Mouse (Mus musculus) hindbrain, embryonic 16.5 days (tissue): Measurements from ENCODE around the gene Pnp. TPM values are rescaled to one million over a fixed set of nuclear protein-coding genes. Genes with fewer than 3 reads are reported as not detected.
"Not testable (repeated sequence)": the region's sequence is repeated elsewhere in the genome, so short reads cannot be mapped to it uniquely, and the experiment has no call there.

Experiments
- ATAC-seq: fragments of 200-750 bp; cut with Nextera tagmentation; 2 replicates; pipeline ENCODE4 v1.8.0; 2017; ENCODE audit warnings: moderate TSS enrichment, moderate library complexity
- H3K27ac ChIP-seq: fragments of 300-500 bp; sonication (generic); 2 replicates; pipeline ENCODE4 v1.5.1; 2014; ENCODE audit warnings: low read depth, mild to moderate bottlenecking, control low read depth, low read length, moderate library complexity
- H3K27me3 ChIP-seq: fragments of 300-500 bp; sonication (generic); replicated peaks from 2 replicates; pipeline ENCODE4 v1.6.1; 2014; ENCODE audit warnings: low read length; ENCODE audit not compliant: control insufficient read depth, insufficient read depth
- H3K36me3 ChIP-seq: fragments of 300-500 bp; sonication (generic); 2 replicates; pipeline ENCODE4 v1.6.1; 2014; ENCODE audit warnings: mild to moderate bottlenecking, low read length, moderate library complexity, mixed read lengths; ENCODE audit not compliant: control insufficient read depth, insufficient read depth
- H3K4me1 ChIP-seq: fragments of 300-500 bp; sonication (generic); 2 replicates; pipeline ENCODE4 v1.6.1; 2014; ENCODE audit warnings: low read depth, low read length; ENCODE audit not compliant: control insufficient read depth, insufficient read depth
- H3K4me2 ChIP-seq: fragments of 300-500 bp; sonication (generic); 2 replicates; pipeline ENCODE4 v1.6.1; 2014; ENCODE audit warnings: mild to moderate bottlenecking, low read length, control low read depth, moderate library complexity
- H3K4me3 ChIP-seq: fragments of 300-500 bp; sonication (generic); 2 replicates; pipeline ENCODE4 v1.5.1; 2014; ENCODE audit warnings: mild to moderate bottlenecking, low read length, control low read depth, moderate library complexity
- H3K9ac ChIP-seq: fragments of 300-500 bp; sonication (generic); 2 replicates; pipeline ENCODE4 v1.6.1; 2014; ENCODE audit warnings: low read depth, mild to moderate bottlenecking, control low read depth, low read length, moderate library complexity
- H3K9me3 ChIP-seq: fragments of 300-500 bp; sonication (generic); 2 replicates; pipeline ENCODE4 v1.6.1; 2014; ENCODE audit warnings: mild to moderate bottlenecking, low read length, moderate library complexity; ENCODE audit not compliant: control insufficient read depth
- WGBS: fragments of 180-500 bp; shearing (Covaris S2); extraction: QIAGEN DNeasy Blood & Tissue Kit; methylation state at CpG from one replicate; pipeline ENCODE4 v1.1.7; 2014; 5-methylcytosine and 5-hydroxymethylcytosine counted together
- polyA plus RNA-seq: library from polyadenylated mRNA; unstranded; fragments of >200 nt; fragmentation: Nextera tagmentation; extraction: Ambion mirVana; gene quantifications from 2 replicates; pipeline ENCODE4 v1.2.1, GENCODE M21; 2015

The Pnp gene
- polyA plus RNA-seq, 1 experiment from 2014 or later = 24.0 TPM

DNA sequence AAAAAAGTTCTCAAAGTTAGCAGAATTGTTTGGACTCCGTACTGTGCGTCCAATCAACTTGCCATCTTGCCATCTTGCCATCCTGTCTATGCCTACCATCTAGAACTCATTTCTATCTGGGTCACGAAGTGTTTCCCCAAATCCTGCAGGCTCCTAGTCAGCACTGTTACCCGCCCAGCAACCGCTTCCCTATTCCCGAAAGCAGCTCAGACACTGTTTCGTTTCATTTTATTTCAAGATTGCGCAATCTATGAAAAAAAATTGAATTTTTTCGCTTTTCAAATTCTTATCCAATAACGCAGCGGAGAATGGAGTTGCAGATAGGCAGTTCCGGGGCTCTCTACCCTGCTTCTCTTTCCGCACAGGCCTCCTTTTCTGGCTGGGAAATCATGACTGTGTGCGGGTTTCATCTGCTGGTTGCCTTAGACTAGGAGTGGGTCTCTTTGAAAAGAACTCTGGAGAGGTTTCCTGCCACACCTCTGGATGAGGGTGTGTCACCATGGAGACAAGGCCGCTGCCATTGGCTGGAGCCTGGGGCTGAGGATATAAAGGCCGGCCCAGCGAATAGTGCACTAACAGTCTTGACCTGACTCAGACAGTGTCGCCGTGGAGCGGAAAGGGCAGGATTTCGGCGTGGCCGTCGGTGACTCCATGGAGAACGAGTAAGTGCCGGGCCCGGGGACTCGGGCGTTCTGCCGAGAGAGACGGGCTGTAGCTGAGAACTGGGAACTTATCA, 13.2 kb downstream of the Pnp start, which contains the start of gene Gm49342:
Gm49342 (plus strand) TSS at position 586 of the 736 bp plus-strand sequence.
- 16% methylated on average over 31 of the region's 31 CpGs for WGBS

DNA sequence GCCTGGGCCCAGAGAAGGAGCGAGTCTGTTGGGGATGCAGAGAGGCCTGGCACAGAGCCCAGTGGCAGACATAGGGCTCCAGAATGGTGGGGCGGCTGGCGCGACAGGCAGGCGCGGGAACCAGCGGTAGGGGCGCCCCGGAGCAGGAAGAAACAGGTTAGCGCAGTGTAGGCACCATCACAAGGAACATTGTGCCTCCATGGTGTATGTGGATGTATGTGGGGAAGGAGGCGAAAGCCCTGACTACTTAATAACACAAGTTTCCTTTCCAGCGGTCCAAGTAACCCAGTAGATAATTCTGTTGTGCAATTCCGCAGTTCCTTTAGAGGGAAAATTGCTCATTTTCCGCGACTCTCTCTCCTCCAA, 13.8 kb downstream of the Pnp start:
- H3K9ac ChIP-seq = peak overlapping the region; percentile 61
- H3K27ac ChIP-seq = peak overlapping the region; percentile 79
- peak; percentile 97 for ATAC-seq

More for the DNA sequence above, 13.2 kb downstream of the Pnp start, which contains the start of gene Gm49342:
- peak; percentile 99 for ATAC-seq
- Histone ChIP-seq H3K27me3 (no peaks in the 10 kb centered on the region), H3K4me2 (peak within 1 kb of the TSS; percentile 59), H3K4me1 (no peaks in the 10 kb centered on the region), H3K4me3 (peak within 1 kb of the TSS; percentile 48), H3K36me3 (no peaks in the 10 kb centered on the region), H3K27ac (peak within 1 kb of the TSS; percentile 79), H3K9ac (peak within 1 kb of the TSS; percentile 61), H3K9me3 (no peaks in the 10 kb centered on the region)

DNA sequence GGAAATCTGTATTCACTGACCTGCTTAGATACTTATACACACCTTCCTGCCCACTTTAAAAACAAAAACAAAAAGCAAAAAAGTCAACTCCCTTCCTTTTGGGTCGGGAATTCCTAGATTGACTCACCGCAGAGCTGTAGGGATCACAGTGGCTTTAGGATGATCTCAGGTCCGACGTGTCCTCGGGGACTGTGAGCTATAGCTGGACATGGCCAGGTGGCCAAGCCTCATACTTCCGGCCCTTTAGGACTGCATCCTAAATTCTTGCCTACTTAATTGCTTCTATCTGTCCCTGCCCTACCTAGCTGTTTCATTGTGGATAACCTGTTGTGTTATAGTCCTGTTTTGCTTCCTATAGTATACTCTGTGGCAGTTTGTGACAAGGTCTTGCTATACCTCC, 14.2 kb downstream of the Pnp start:
- not testable (repeated sequence) for H3K9me3 ChIP-seq, H3K36me3 ChIP-seq, H3K27me3 ChIP-seq, H3K4me1 ChIP-seq, ATAC-seq
- H3K4me3 ChIP-seq = peak overlapping the region; percentile 48
- 13% methylated on average over 6 of the region's 6 CpGs for WGBS
- peak overlapping the region; percentile 59 for H3K4me2 ChIP-seq
- H3K9ac ChIP-seq = peak overlapping the region; percentile 61
- peak overlapping the region; percentile 79 for H3K27ac ChIP-seq

More for the DNA sequence above, 13.8 kb downstream of the Pnp start:
- Histone ChIP-seq H3K4me2 (peak overlapping the region; percentile 59), H3K4me3 (peak overlapping the region; percentile 48)
- not testable (repeated sequence) for H3K9me3 ChIP-seq, H3K27me3 ChIP-seq, H3K36me3 ChIP-seq, H3K4me1 ChIP-seq
- WGBS = 0% methylated on average over 15 of the region's 15 CpGs

DNA sequence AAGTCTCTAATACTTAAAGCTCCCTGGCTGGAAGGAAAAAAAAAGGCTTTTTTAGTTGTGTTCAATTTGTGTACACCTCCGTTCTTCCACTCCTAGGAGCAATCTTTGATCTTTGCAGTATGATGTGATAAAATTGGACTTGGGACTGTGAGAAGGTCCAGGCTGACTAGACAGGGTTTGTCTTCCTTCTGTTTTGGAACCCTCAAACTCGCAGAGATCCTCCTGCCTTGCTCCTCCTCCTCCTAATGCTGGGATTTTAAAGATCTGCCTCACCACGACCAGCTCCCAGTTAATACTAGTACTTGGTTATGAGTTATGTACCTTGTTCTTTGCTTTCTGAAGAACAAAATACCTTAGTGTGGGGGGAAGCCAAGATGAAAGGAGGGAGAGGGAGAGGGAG, 14.6 kb downstream of the Pnp start:
- H3K27ac ChIP-seq, H3K27me3 ChIP-seq, ATAC-seq, H3K36me3 ChIP-seq, H3K4me1 ChIP-seq, H3K9me3 ChIP-seq: not testable (repeated sequence)
- Histone ChIP-seq H3K4me3 (peak overlapping the region; percentile 48), H3K9ac (peak overlapping the region; percentile 61), H3K4me2 (peak overlapping the region; percentile 59)
- 26% methylated on average over 3 of the region's 3 CpGs for WGBS

DNA sequence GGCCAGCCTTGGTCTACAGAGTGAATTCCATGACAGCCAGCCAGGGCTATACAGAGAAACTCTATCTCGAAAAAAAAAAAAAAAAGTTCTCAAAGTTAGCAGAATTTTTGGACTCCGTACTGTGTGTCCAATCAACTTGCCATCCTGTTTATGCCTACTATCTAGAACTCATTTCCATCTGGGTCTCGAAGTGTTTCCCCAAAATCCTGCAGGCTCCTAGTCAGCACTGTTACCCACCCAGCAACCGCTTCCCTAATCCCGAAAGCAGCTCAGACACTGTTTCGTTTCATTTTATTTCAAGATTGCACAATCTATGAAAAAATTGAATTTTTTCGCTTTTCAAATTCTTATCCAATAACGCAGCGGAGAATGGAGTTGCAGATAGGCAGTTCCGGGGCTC, 24.6 kb downstream of the Pnp start:
- 0 out of 2 replicates have a peak, but pooled peaks cover 3% of the 10 kb centered on the region for H3K36me3 ChIP-seq
- no peak overlapping the region for H3K27ac ChIP-seq
- H3K4me1 ChIP-seq = no peaks in the 10 kb centered on the region
- H3K9ac ChIP-seq = no peak overlapping the region
- ATAC-seq = no peak
- H3K27me3 ChIP-seq = no peaks in the 10 kb centered on the region
- no peaks in the 10 kb centered on the region for H3K9me3 ChIP-seq
- H3K4me3 ChIP-seq = no peak overlapping the region
- 90% methylated on average over 10 of the region's 10 CpGs for WGBS
- H3K4me2 ChIP-seq = no peak overlapping the region

DNA sequence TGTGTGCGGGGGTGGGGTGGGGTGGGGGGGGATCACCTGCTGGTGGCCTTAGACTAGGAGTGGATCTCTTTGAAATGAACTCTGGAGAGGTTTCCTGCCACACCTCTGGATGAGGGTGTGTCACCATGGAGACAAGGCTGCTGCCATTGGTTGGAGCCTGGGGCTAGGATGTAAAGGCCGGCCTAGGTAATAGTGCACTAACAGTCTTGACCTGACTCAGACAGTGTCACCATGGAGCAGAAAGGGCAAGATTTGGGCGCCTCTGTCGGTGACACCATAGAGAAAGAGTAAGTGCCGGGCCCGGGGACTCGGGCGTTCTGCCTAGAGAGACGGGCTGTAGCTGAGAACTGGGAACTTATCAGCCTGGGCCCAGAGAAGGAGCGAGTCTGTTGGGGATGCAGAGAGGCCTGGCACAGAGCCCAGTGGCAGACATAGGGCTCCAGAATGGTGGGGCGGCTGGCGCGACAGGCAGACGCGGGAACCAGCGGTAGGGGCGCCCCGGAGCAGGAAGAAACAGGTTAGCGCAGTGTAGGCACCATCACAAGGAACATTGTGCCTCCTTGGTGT, 25.1 kb downstream of the Pnp start, which contains the start of gene Pnp2:
Pnp2 (plus strand) TSS at position 51 of the 567 bp plus-strand sequence.
- not testable (repeated sequence) for H3K27ac ChIP-seq, H3K27me3 ChIP-seq, H3K4me1 ChIP-seq, H3K9me3 ChIP-seq, H3K36me3 ChIP-seq
- Histone ChIP-seq H3K9ac (peak within 1 kb of the TSS; percentile 14; the same call in 1 of the 2 replicates), H3K4me2 (peak within 1 kb of the TSS; percentile 44), H3K4me3 (0 out of 2 replicates have a peak within 1 kb of the TSS, but pooled peaks have one; percentile 11)
- 9% methylated on average over 19 of the region's 19 CpGs for WGBS
- peak; percentile 94 for ATAC-seq

DNA sequence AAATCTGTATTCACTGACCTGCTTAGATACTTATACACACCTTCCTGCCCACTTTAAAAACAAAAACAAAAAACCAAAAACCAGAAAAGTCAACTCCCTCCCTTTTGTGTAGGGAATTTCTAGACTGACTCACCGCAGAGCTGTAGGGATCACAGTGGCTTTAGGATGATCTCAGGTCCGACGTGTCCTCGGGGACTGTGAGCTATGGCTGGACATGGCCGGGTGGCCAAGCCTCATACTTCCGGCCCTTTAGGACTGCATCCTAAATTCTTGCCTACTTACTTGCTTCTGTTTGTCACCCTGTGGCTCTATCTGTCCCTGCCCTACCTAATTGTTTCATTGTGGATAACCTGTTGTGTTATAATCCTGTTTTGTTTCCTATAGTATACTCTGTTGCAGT, 25.8 kb downstream of the Pnp start:
- not testable (repeated sequence) for H3K4me1 ChIP-seq, H3K4me2 ChIP-seq, ATAC-seq, H3K27ac ChIP-seq, H3K4me3 ChIP-seq, H3K27me3 ChIP-seq, H3K36me3 ChIP-seq, H3K9ac ChIP-seq, H3K9me3 ChIP-seq
- 79% methylated on average over 6 of the region's 6 CpGs for WGBS

DNA sequence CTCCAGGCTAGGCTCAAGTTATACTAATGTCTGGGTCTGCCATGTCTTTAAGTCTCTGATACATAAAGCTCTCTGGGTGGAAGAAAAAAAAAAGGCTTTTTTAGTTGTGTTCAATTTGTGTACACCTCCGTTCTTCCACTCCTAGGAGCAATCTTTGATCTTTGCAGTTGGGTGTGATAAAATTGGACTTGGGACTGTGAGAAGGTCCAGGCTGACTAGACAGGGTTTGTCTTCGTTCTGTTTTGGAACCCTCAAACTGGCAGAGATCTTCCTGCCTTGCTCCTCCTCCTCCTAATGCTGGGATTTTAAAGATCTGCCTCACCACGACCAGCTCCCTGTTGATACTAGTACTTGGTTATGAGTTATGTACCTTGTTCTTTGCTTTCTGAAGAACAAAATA, 26.3 kb downstream of the Pnp start:
- H3K4me3 ChIP-seq, H3K9me3 ChIP-seq, H3K4me1 ChIP-seq, ATAC-seq, H3K4me2 ChIP-seq, H3K36me3 ChIP-seq, H3K9ac ChIP-seq, H3K27me3 ChIP-seq, H3K27ac ChIP-seq: not testable (repeated sequence)
- WGBS = 84% methylated on average over 3 of the region's 3 CpGs

DNA sequence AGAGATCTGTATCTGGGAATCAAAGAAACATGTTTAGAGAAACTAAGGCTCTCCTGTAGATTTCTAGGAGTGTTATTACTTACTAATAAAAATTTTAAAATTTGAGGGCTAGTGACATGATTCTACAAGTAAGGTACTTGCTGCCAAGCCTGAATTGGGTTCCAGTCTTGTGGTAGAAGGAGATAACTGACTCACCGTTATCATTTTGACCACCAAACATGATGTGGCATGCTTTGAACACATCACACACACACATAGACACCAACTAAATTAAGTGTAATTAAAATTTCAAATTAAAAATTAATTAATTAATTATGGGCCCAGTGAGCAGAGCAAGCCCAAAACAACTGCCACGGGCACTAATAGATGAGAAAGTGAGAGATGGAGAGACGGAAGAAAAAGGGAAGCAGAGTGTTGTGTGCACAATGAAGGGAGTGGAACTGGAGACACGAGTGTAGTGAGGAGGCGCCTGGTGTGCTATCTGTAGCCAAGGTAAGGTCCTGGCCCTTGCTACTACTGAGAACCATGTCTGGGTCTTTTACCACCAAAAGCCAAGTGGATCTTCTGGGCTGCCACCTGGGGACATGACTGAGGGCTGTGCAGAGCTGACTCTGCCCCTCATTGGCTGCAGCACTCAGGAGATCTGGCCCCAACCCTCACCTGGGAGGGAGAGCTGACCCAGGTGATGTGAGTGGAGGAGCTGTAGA, 27.6 kb downstream of the Pnp start:
- H3K27ac ChIP-seq, H3K4me2 ChIP-seq, H3K9me3 ChIP-seq, H3K36me3 ChIP-seq, H3K9ac ChIP-seq, ATAC-seq, H3K4me3 ChIP-seq, H3K4me1 ChIP-seq, H3K27me3 ChIP-seq: not testable (repeated sequence)
- 85% methylated on average over 5 of the region's 5 CpGs for WGBS
